Mouse (Mus musculus) MEL (cell line): ENCODE measurements around the gene Trio.

Experiments used
- MAX ChIP-seq: IDR thresholded peaks from 2 replicates; pipeline ENCODE4 v1.6.1; 2011; ENCODE audit warnings: low read length, improper control_type of control experiment
- MEF2A ChIP-seq: IDR thresholded peaks from 2 replicates; pipeline ENCODE4 v1.6.1; 2014; ENCODE audit warnings: low read depth, mild to moderate bottlenecking, inconsistent platforms, low read length, improper control_type of control experiment; ENCODE audit not compliant: poor library complexity, insufficient replicate concordance, severe bottlenecking; ENCODE audit errors: extremely low read depth

DNA sequence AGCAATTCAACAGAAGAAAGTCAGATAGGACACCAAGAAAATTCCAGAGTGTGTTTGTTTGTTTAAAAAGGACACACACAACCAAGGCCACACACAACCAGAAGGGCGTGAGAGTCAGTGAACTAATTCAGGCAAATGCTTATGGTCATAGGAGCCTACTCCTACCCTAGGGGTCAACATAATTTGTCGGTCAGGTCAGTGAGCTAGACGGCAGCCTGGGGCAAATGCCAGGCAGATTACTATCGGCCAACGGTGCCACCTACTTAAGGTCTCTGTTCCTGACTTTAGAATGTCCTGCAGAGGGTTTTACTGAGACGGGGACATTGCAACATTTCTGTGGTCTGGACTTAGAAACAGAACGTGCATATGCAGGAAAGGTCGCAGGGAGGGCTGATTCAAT, 276.9 kb downstream of the Trio start:
- TF ChIP-seq MAX (no peak), MEF2A (no peak)
